Mouse (Mus musculus) MEL (cell line): ENCODE data around the gene Gm20388. TPM values are rescaled to one million over a fixed set of nuclear protein-coding genes. Genes with fewer than 3 reads are reported as not detected.

Experiments used
- DNase-seq: peaks from one replicate; pipeline ENCODE4 v3.0.0; 2011; ENCODE audit warnings: low read depth, low spot score
- H3K27ac ChIP-seq: 2 replicates; pipeline ENCODE4 v1.5.1; 2012; ENCODE audit warnings: low read depth, mild to moderate bottlenecking, control low read depth, low read length, moderate library complexity; ENCODE audit not compliant: control insufficient read depth
- H3K27me3 ChIP-seq, 2 experiments: fragments of 150-350 bp in 1 of 2; sonication (generic) in 1 of 2; 2 replicates each; pipeline ENCODE4 v1.6.1; 2012; ENCODE audit warnings: low read length in 2 of 2, mild to moderate bottlenecking in 2 of 2, improper control_type of control experiment in 1 of 2, moderate library complexity in 1 of 2; ENCODE audit not compliant: insufficient read depth in 2 of 2, control insufficient read depth in 1 of 2
- H3K36me3 ChIP-seq, 2 experiments: 2 replicates each; pipeline ENCODE4 v1.6.1; 2012 to 2014; ENCODE audit warnings: low read length in 2 of 2, improper control_type of control experiment in 1 of 2, inconsistent platforms in 1 of 2, mild to moderate bottlenecking in 1 of 2; ENCODE audit not compliant: insufficient read depth in 2 of 2, control insufficient read depth in 1 of 2
- H3K4me1 ChIP-seq, 2 experiments: fragments of 150-350 bp in 1 of 2; sonication (generic) in 1 of 2; 2 replicates each; pipeline ENCODE4 v1.6.1; 2012; ENCODE audit warnings: low read length in 2 of 2, improper control_type of control experiment in 1 of 2, mild to moderate bottlenecking in 1 of 2; ENCODE audit not compliant: insufficient read depth in 2 of 2, control insufficient read depth in 1 of 2
- H3K4me3 ChIP-seq, 2 experiments: fragments of 150-350 bp in 1 of 2; sonication (generic) in 1 of 2; 2 replicates each; pipeline ENCODE4 v1.5.1; 2012; ENCODE audit warnings: low read depth in 2 of 2, low read length in 2 of 2, mild to moderate bottlenecking in 2 of 2, moderate library complexity in 2 of 2, control low read depth in 1 of 2, improper control_type of control experiment in 1 of 2; ENCODE audit not compliant: control insufficient read depth in 1 of 2, insufficient read depth in 1 of 2
- H3K79me2 ChIP-seq: 2 replicates; pipeline ENCODE4 v1.6.1; 2012; ENCODE audit warnings: mild to moderate bottlenecking, low read length, moderate library complexity; ENCODE audit not compliant: control insufficient read depth, poor library complexity, insufficient read depth
- H3K9ac ChIP-seq: 2 replicates; pipeline ENCODE4 v1.6.1; 2012; ENCODE audit warnings: low read depth, mild to moderate bottlenecking, control low read depth, low read length, moderate library complexity; ENCODE audit not compliant: control insufficient read depth, poor library complexity, severe bottlenecking
- H3K9me3 ChIP-seq: fragments of 150-350 bp; sonication (generic); replicated peaks from 2 replicates; pipeline ENCODE4 v1.6.1; 2012; ENCODE audit warnings: mild to moderate bottlenecking, low read length, improper control_type of control experiment, moderate library complexity; ENCODE audit not compliant: insufficient read depth
- CHD1 ChIP-seq: IDR thresholded peaks from 2 replicates; pipeline ENCODE4 v1.6.1; 2012; ENCODE audit warnings: low read depth, mild to moderate bottlenecking, inconsistent platforms, low read length, improper control_type of control experiment
- CHD2 ChIP-seq: IDR thresholded peaks from 2 replicates; pipeline ENCODE4 v1.6.1; 2011; ENCODE audit warnings: low read length, improper control_type of control experiment
- ELF1 ChIP-seq: IDR thresholded peaks from 2 replicates; pipeline ENCODE4 v1.6.1; 2014; ENCODE audit warnings: low read depth, mild to moderate bottlenecking, inconsistent platforms, low read length, improper control_type of control experiment, moderate library complexity
- ETS1 ChIP-seq: IDR thresholded peaks from 2 replicates; pipeline ENCODE4 v1.6.1; 2012; ENCODE audit warnings: low read depth, mild to moderate bottlenecking, inconsistent platforms, low read length, improper control_type of control experiment, moderate library complexity
- GATA1 ChIP-seq: IDR thresholded peaks from 2 replicates; pipeline ENCODE4 v1.6.1; 2011; ENCODE audit warnings: low read depth, low read length, improper control_type of control experiment
- KAT2A ChIP-seq: conservative IDR thresholded peaks from 2 replicates; pipeline ENCODE4 v1.6.1; 2012; ENCODE audit warnings: low read depth, low read length, improper control_type of control experiment, inconsistent platforms
- MAZ ChIP-seq: IDR thresholded peaks from 2 replicates; pipeline ENCODE4 v1.6.1; 2012; ENCODE audit warnings: low read depth, mild to moderate bottlenecking, inconsistent platforms, low read length, improper control_type of control experiment
- MXI1 ChIP-seq: IDR thresholded peaks from 2 replicates; pipeline ENCODE4 v1.6.1; 2011; ENCODE audit warnings: mild to moderate bottlenecking, low read depth, low read length, improper control_type of control experiment
- MYC ChIP-seq: IDR thresholded peaks from 2 replicates; pipeline ENCODE4 v1.6.1; 2011; ENCODE audit warnings: low read depth, mild to moderate bottlenecking, low read length, improper control_type of control experiment, moderate library complexity
- POLR2A ChIP-seq, 2 experiments: IDR thresholded peaks; 2 replicates each; pipeline ENCODE4 v1.6.1; 2011 to 2012; ENCODE audit warnings: low read length in 2 of 2, mild to moderate bottlenecking in 2 of 2, control low read depth in 1 of 2, improper control_type of control experiment in 1 of 2, low read depth in 1 of 2, moderate library complexity in 1 of 2; ENCODE audit not compliant: control insufficient read depth in 1 of 2, insufficient read depth in 1 of 2, poor library complexity in 1 of 2
- RAD21 ChIP-seq: IDR thresholded peaks from 2 replicates; pipeline ENCODE4 v1.6.1; 2011; ENCODE audit warnings: mild to moderate bottlenecking, low read depth, low read length, improper control_type of control experiment
- SIN3A ChIP-seq: IDR thresholded peaks from 2 replicates; pipeline ENCODE4 v1.6.1; 2012; ENCODE audit warnings: low read length, improper control_type of control experiment, inconsistent platforms
- SMC3 ChIP-seq: IDR thresholded peaks from 2 replicates; pipeline ENCODE4 v1.6.1; 2011; ENCODE audit warnings: low read depth, low read length, improper control_type of control experiment
- UBTF ChIP-seq: IDR thresholded peaks from 2 replicates; pipeline ENCODE4 v1.6.1; 2012; ENCODE audit warnings: low read depth, mild to moderate bottlenecking, inconsistent platforms, low read length, improper control_type of control experiment, moderate library complexity, borderline replicate concordance; ENCODE audit not compliant: insufficient read depth
- USF2 ChIP-seq, 2 experiments: IDR thresholded peaks; 2 replicates each; pipeline ENCODE4 v1.6.1; 2011 to 2012; ENCODE audit warnings: improper control_type of control experiment in 2 of 2, low read length in 2 of 2, borderline replicate concordance in 1 of 2, inconsistent platforms in 1 of 2, low read depth in 1 of 2, mild to moderate bottlenecking in 1 of 2; ENCODE audit not compliant: insufficient read depth in 1 of 2
- ZMIZ1 ChIP-seq: IDR thresholded peaks from 2 replicates; pipeline ENCODE4 v1.6.1; 2012; ENCODE audit warnings: low read depth, mild to moderate bottlenecking, inconsistent platforms, low read length, improper control_type of control experiment, moderate library complexity
- polyA plus RNA-seq, 2 experiments: library from polyadenylated mRNA; stranded (reverse) in 1 of 2; unstranded in 1 of 2; fragments of >175 nt in 1 of 2; fragments of >200 nt in 1 of 2; gene quantifications; 2 replicates each; pipeline versions ENCODE4 v1.2.1 to v1.2.4; 2012; ENCODE audit warnings: low replicate concordance in 2 of 2, low read depth in 1 of 2; ENCODE audit not compliant: insufficient read length in 2 of 2, insufficient read depth in 1 of 2, missing spikeins in 1 of 2
- total RNA-seq: library from RNA; depleted of rRNA; stranded (reverse); fragments of 300-350 nt; gene quantifications from 2 replicates; pipeline ENCODE4 v1.2.3, GENCODE M21; 2012

Gene Gm20388
- total and polyA plus RNA-seq, 3 experiments: 11.1 to 17.8 TPM; not detected in 1

GRCm38 (mm10) chr8:120535452-120536305, 625.0 kb downstream of the Gm20388 start:
- H3K4me3 ChIP-seq: peak overlapping the region; percentile 53 to 59
- peak overlapping the region; percentile 81 for H3K9ac ChIP-seq

GRCm38 (mm10) chr8:120536306-120537206, 625.9 kb downstream of the Gm20388 start:
- Histone ChIP-seq H3K36me3 (peaks cover under 1 to 33% of the 10 kb centered on the region in 2 experiments; a peak in 3 of 4 replicates), H3K27me3 (no peaks in the 10 kb centered on the region), H3K79me2 (peaks cover 93% of the 10 kb centered on the region), H3K9me3 (no peaks in the 10 kb centered on the region), H3K9ac (peak overlapping the region; percentile 81), H3K4me3 (peak overlapping the region; percentile 53 to 59), H3K4me1 (peaks cover 8 to 30% of the 10 kb centered on the region in 2 experiments), H3K27ac (peak overlapping the region; percentile 87)
- peak; percentile 92 for DNase-seq
- TF ChIP-seq SIN3A (0 out of 2 replicates have a peak, but pooled peaks have one; percentile 3), RAD21 (no peak), ETS1 (peak; percentile 25; the same call in 1 of the 2 replicates), UBTF (no peak), GATA1 (no peak), POLR2A (IDR thresholded peaks at IDR 0.05; ENCODE audit: control insufficient read depth in 1 of 2, insufficient read depth in 1 of 2, low read depth in 1 of 2, low read length in 2 of 2, poor library complexity in 1 of 2) (peak in 1 of 2 experiments; percentile 30; a peak in 1 of 4 replicates), MAZ (no peak), MXI1 (no peak; the same call in 1 of the 2 replicates)

More at GRCm38 (mm10) chr8:120535452-120536305, 625.0 kb downstream of the Gm20388 start:
- Histone ChIP-seq H3K36me3 (peaks cover 3 to 30% of the 10 kb centered on the region in 2 experiments; a peak in 3 of 4 replicates), H3K9me3 (no peaks in the 10 kb centered on the region), H3K27ac (peak overlapping the region; percentile 87), H3K27me3 (no peaks in the 10 kb centered on the region)
- no peak for TF ChIP-seq SMC3
- no peak for TF ChIP-seq KAT2A
- no peak for TF ChIP-seq MYC
- no peak for TF ChIP-seq ELF1
- peak; percentile 18; the same call in 1 of the 2 replicates for TF ChIP-seq MAZ
- no peak for TF ChIP-seq CHD2
- no peak for TF ChIP-seq USF2 (IDR thresholded peaks at IDR 0.05; ENCODE audit: borderline replicate concordance in 1 of 2, insufficient read depth in 1 of 2, low read depth in 1 of 2, low read length in 2 of 2)
- peak; percentile 8 for TF ChIP-seq MXI1
- peak; percentile 5; the same call in 1 of the 2 replicates for TF ChIP-seq SIN3A
- no peak for TF ChIP-seq ZMIZ1
- no peak for TF ChIP-seq CHD1
- TF ChIP-seq, all 39 proteins: peak for 3
- DNase-seq: peak; percentile 60
- Histone ChIP-seq H3K4me1 (peaks cover 4 to 29% of the 10 kb centered on the region in 2 experiments), H3K79me2 (peaks cover 91% of the 10 kb centered on the region)
